Mouse (Mus musculus) heart, adult 2 months (tissue): Measurements from ENCODE around the gene Gm20219. TPM values are rescaled to one million over a fixed set of nuclear protein-coding genes. Genes with fewer than 3 reads are reported as not detected.

Experiments
- DNase-seq, 2 experiments: peaks; one replicate each; pipeline ENCODE4 v3.0.0; 2021
- H3K27ac ChIP-seq: fragments of 200-600 bp; 2 replicates; pipeline ENCODE4 v1.8.1; 2022
- H3K27me3 ChIP-seq: fragments of 200-500 bp; 2 replicates; pipeline ENCODE4 v1.6.1; 2012; ENCODE audit warnings: mild to moderate bottlenecking, low read length, inconsistent platforms, mixed read lengths; ENCODE audit not compliant: control insufficient read depth, insufficient read depth
- H3K36me3 ChIP-seq: fragments of 200-500 bp; 2 replicates; pipeline ENCODE4 v1.6.1; 2012; ENCODE audit warnings: low read length, inconsistent platforms; ENCODE audit not compliant: control insufficient read depth, insufficient read depth
- H3K4me1 ChIP-seq: fragments of 200-500 bp; 2 replicates; pipeline ENCODE4 v1.6.1; 2011; ENCODE audit warnings: low read length; ENCODE audit not compliant: control insufficient read depth, insufficient read depth
- H3K4me3 ChIP-seq: fragments of 200-600 bp; 2 replicates; pipeline ENCODE4 v1.8.1; 2022
- H3K79me2 ChIP-seq: fragments of 200-500 bp; replicated peaks from 2 replicates; pipeline ENCODE4 v1.6.1; 2012; ENCODE audit warnings: mild to moderate bottlenecking, inconsistent platforms, low read length, moderate library complexity, mixed read lengths; ENCODE audit not compliant: control insufficient read depth, insufficient read depth
- H3K9ac ChIP-seq: fragments of 200-500 bp; 2 replicates; pipeline ENCODE4 v1.6.1; 2012; ENCODE audit warnings: low read depth, mild to moderate bottlenecking, control low read depth, inconsistent platforms, low read length, mixed read lengths
- CTCF ChIP-seq: fragments of 200-600 bp; IDR thresholded peaks from 2 replicates; pipeline ENCODE4 v1.8.1; 2022; ENCODE audit warnings: antibody characterized with exemption, mild to moderate bottlenecking, moderate library complexity
- EP300 ChIP-seq: fragments of 200-500 bp; IDR thresholded peaks from 2 replicates; pipeline ENCODE4 v1.6.1; 2011; ENCODE audit warnings: low read depth, low read length, control low read depth; ENCODE audit not compliant: insufficient read depth
- POLR2A ChIP-seq: fragments of 200-500 bp; IDR thresholded peaks from 2 replicates; pipeline ENCODE4 v1.6.1; 2011; ENCODE audit warnings: mild to moderate bottlenecking, low read depth, low read length, control low read depth; ENCODE audit not compliant: insufficient read depth
- WGBS: fragments of 180-500 bp; shearing (Covaris S2); methylation state at CpG from one replicate; pipeline ENCODE4 v1.1.7; 2018; 5-methylcytosine and 5-hydroxymethylcytosine counted together
- intact Hi-C: fragments of 180-260 bp; cut with DNase I; formaldehyde crosslinking; loops from one replicate; pipeline ENCODE4 v1.15.1; 2025
- polyA plus RNA-seq: library from polyadenylated mRNA; depleted of rRNA; stranded (reverse); fragments of >200 nt; gene quantifications from 2 replicates; pipeline ENCODE4 v1.2.3, GENCODE M21; 2012
- total RNA-seq, 2 experiments: library from RNA; stranded (reverse); gene quantifications; 2 replicates each; pipeline ENCODE4 v1.2.3; 2021

The Gm20219 gene
- total and polyA plus RNA-seq, 3 experiments = 0.34 to 1.7 (median 0.39) TPM

DNA sequence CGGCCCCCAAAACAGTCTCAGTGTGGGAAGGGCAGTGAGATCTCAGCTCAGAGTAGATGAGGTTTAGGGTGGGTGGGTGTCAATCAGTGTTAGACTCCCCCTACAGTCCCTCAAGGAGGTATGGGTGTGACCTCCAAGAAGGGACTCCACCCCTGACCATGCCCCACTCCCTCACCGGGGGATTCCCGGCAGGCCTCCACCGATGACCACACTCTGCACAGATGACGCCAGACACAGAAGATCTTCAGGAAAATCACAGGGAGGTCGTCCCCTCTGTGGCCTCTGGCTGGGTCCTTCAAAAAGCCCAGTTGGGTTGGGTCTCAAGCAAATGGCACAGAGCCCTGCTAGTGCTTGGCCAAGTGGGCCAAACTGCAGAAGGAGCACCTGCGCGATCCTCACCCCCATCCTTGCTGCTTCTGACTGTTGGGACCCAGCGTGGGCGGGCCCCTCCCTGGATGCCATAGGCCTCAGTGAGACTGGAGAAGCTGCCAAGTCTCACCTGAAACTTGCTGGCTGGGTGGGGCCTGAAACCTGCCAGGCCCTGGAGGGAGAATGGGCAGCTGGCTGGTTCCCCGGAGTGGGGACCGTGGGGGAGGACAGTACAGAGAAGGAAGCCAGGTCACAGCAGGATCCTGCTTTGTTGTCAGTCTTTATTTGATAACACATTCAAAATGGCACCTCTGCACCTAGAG is 3.3 kb downstream of the Gm20219 start:
- DNase-seq = peak in 1 of 2 experiments; percentile 13

DNA sequence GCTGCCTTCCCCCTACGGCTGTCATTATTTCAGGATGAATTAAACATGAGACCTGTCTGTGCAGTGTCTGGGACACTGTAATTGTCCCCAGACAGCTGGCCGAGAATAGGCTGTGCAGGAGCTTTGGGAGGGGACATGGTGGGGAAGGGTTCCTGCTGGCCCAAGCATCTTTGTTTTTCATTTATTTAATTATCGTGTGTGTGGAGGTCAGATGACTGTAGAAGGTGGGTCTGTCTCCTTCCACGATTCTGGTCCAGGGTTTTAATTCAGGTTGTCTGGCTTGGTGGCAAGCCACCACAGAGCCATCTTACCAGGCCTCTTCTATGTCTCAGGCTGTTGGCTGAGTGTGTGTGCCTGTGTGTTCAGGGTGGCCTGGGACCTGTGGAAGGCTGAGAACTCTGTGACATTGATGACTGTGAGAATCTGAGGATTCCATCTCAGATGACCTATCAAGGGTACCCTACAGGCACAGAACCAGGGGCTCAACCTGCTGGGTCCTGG is 5.5 kb downstream of the Gm20219 start:
- H3K4me3 ChIP-seq = no peak overlapping the region
- no peaks in the 10 kb centered on the region for H3K4me1 ChIP-seq
- no peaks in the 10 kb centered on the region for H3K27me3 ChIP-seq
- H3K27ac ChIP-seq = no peak overlapping the region
- no peak for TF ChIP-seq CTCF
- TF ChIP-seq POLR2A = no peak
- TF ChIP-seq EP300 = no peak
- intact Hi-C loops = no loop called here
- H3K36me3 ChIP-seq = no peaks in the 10 kb centered on the region
- peak; percentile 1 to 4 for DNase-seq
- H3K79me2 ChIP-seq = no peaks in the 10 kb centered on the region
- 68% methylated on average over 4 of the region's 4 CpGs for WGBS
- H3K9ac ChIP-seq = no peak overlapping the region

More for the DNA sequence above, 3.3 kb downstream of the Gm20219 start:
- intact Hi-C loops = loop anchor here (5.0 kb wide), 1 partner anchor 144 kb away; no protein-coding TSS in a partner anchor
- Histone ChIP-seq H3K4me1 (no peaks in the 10 kb centered on the region), H3K79me2 (no peaks in the 10 kb centered on the region), H3K36me3 (no peaks in the 10 kb centered on the region), H3K9ac (no peak overlapping the region), H3K27ac (no peak overlapping the region), H3K4me3 (no peak overlapping the region), H3K27me3 (no peaks in the 10 kb centered on the region)
- WGBS = 68% methylated on average over 12 of the region's 12 CpGs
- TF ChIP-seq POLR2A = no peak
- TF ChIP-seq EP300 = no peak
- no peak for TF ChIP-seq CTCF

DNA sequence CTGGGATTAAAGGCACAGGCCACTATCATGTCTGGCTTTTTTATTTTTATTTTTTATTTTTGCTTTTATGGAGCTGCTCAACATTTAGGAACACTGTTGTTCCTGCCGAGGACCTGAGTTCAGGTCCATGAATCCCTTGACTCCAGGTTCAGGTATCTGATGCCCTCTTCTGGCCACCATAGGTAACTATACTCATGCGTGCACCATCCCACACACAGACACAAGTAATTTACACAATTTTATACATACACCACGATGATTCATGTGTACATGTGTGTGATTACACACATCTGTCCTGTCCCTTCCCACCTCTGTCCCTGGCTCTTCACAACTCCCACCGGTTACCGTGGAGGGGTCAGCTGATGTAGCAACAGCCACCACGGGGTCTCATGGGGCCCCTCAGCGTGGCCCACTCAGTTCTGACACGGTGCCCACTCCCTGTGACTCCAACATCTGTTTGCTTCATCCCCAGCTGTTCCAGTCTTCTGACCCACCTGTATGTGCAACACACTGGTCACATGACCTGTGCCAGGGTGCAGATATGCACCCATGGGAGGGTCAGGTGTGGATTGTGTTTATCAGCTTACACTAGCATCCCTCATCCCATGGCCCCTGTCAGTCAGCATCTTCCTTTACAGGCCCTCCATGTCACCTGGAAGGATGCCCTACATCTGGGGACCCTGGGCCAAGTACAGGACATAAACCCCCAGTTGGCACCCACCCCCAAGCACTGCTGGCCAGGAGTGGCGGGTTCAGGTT is 6.2 kb downstream of the Gm20219 start:
- peak in 1 of 2 experiments; percentile 1 for DNase-seq
- no peak for TF ChIP-seq EP300
- peak; percentile 22 for TF ChIP-seq CTCF
- no peak for TF ChIP-seq POLR2A
- WGBS = 77% methylated on average over 9 of the region's 9 CpGs

DNA sequence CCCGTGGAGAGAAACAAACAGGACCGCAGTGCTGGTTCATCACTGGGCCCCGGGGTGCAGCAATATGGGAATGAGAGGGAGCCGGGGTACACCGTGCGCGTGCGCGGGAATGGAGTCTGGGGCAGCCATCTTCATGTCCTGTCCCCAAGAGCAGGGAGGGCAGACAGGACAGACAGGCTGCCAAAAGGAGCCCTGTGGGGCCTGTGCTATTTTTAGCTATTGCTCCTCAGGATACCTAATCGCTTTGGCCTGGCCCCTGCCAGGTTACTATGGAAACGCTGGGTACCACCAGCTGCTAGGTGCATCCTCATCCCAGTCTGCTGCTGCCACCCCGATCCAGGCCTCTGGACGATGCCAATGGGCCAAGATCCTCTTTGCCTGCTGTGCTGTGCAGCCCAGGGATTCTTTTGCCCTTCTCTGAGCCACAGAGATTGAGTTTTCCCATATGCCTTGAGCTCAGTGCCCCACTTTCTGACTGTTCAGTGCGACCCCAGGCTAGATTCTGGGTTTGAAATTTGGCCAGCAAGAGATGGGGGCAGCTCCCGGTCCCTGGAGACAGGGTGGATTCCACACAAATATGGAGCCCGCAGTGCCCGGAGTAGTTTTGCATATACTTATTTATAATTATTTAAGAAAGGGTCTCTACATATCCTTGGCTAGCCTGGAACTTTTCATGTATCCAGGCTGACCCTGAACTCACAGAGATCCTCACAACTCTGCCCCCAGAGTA is 6.9 kb downstream of the Gm20219 start:
- TF ChIP-seq CTCF (no peak), POLR2A (no peak), EP300 (no peak)
- Histone ChIP-seq H3K9ac (no peak overlapping the region), H3K27me3 (no peaks in the 10 kb centered on the region), H3K79me2 (no peaks in the 10 kb centered on the region), H3K36me3 (no peaks in the 10 kb centered on the region), H3K4me1 (no peaks in the 10 kb centered on the region), H3K4me3 (no peak overlapping the region), H3K27ac (no peak overlapping the region)
- peak in 1 of 2 experiments; percentile 30 for DNase-seq
- intact Hi-C loops = no loop called here
- WGBS = 56% methylated on average over 17 of the region's 17 CpGs

More for the DNA sequence above, 6.2 kb downstream of the Gm20219 start:
- Histone ChIP-seq H3K27me3 (no peaks in the 10 kb centered on the region), H3K27ac (no peak overlapping the region), H3K4me3 (no peak overlapping the region), H3K79me2 (no peaks in the 10 kb centered on the region), H3K4me1 (no peaks in the 10 kb centered on the region), H3K36me3 (no peaks in the 10 kb centered on the region), H3K9ac (no peak overlapping the region)
- intact Hi-C loops = no loop called here

DNA sequence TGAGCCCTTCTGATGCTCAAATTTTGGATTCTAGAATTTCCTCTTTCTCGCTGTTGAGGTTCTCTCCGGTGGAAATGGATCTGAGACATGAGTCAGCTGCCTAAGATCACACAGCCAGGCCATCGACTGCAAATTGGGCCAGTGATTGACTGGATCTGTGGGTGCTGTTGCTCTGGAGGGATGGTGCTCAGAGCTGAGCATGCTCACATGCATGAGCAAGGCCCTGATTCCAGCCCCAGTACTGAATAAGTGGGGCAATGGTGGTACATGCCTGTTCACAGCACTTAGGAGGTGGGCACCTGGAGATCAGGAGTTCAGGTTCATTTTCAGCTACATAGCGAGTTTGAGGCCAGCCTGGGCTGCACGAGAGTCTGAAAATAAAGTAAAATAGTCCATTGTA is 7.6 kb downstream of the Gm20219 start:
- peak in 1 of 2 experiments; percentile 1 for DNase-seq
- Histone ChIP-seq H3K4me3 (no peak overlapping the region), H3K27ac (no peak overlapping the region), H3K27me3 (no peaks in the 10 kb centered on the region), H3K36me3 (no peaks in the 10 kb centered on the region), H3K79me2 (no peaks in the 10 kb centered on the region), H3K9ac (no peak overlapping the region), H3K4me1 (no peaks in the 10 kb centered on the region)
- intact Hi-C loops = no loop called here
- 82% methylated on average over 5 of the region's 5 CpGs for WGBS
- TF ChIP-seq EP300 (no peak), POLR2A (no peak), CTCF (no peak)
